Mouse (Mus musculus) left cerebral cortex, postnatal 25 days (tissue): ENCODE results near the gene Gse1. TPM values are rescaled to one million over a fixed set of nuclear protein-coding genes. Genes with fewer than 3 reads are reported as not detected.

Experiments used
- DNase-seq, 2 experiments: peaks; one replicate each; pipeline ENCODE4 v3.0.0; 2022; ENCODE audit warnings: low spot score in 2 of 2, mixed read lengths in 1 of 2
- intact Hi-C: fragments of 180-260 bp; cut with DNase I; formaldehyde crosslinking; loops from one replicate; pipeline ENCODE4 v1.15.1; 2025
- total RNA-seq, 2 experiments: library from RNA; stranded (reverse); gene quantifications; 2 replicates each; pipeline ENCODE4 v1.2.3; 2021

Gene Gse1
- total RNA-seq, 2 experiments from 2014 or later: 74.2 to 79.4 TPM

- DNase-seq: no peak
- intact Hi-C loops: no loop called here
These were observed 62.4 kb downstream of the Gse1 start for GRCm38 (mm10) chr8:120290614-120291013.

- DNase-seq: no peak
- intact Hi-C loops: no loop called here
These were observed 63.4 kb downstream of the Gse1 start for GRCm38 (mm10) chr8:120291650-120292049.

DNA sequence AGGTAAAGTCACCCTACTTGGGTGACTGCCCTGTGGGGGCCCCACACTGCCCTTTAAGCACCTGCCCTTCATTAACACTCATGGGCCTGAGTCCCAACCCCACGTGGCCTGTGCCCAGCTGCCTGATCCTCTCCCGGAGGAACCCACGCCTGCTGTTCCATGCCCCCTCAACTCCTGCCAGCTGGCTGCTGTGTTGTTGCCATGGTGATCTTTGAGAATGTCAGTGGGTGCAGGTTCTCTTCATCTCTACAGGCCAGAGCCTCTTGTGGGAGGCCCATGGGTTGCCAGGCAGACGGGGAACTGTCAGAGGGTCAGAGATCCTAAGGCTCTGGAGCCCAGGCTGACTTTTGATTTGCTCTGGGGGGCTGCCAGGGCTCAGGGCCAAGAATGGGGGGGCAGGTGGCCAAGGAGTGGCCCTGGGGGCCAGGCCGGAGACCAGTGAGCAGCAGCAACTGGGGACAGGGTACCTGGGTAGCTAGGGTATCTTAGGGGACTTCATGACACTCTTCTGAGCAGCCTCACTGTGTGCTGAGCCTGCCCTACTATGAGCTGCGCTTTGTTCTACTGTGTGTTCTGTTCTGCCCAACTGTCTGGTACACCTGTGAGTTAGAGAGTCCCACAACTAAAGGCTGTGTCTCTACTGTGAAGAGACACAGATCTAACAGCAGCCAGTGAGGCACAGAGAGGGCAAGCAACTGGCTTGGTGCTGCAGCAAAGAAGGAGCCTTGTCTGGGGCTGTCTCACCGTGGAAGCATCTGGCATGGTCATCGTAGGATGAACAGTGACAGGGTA lies 64.3 kb downstream of the Gse1 start:
- DNase-seq: peak; percentile 67 to 84
- intact Hi-C loops: no loop called here

DNA sequence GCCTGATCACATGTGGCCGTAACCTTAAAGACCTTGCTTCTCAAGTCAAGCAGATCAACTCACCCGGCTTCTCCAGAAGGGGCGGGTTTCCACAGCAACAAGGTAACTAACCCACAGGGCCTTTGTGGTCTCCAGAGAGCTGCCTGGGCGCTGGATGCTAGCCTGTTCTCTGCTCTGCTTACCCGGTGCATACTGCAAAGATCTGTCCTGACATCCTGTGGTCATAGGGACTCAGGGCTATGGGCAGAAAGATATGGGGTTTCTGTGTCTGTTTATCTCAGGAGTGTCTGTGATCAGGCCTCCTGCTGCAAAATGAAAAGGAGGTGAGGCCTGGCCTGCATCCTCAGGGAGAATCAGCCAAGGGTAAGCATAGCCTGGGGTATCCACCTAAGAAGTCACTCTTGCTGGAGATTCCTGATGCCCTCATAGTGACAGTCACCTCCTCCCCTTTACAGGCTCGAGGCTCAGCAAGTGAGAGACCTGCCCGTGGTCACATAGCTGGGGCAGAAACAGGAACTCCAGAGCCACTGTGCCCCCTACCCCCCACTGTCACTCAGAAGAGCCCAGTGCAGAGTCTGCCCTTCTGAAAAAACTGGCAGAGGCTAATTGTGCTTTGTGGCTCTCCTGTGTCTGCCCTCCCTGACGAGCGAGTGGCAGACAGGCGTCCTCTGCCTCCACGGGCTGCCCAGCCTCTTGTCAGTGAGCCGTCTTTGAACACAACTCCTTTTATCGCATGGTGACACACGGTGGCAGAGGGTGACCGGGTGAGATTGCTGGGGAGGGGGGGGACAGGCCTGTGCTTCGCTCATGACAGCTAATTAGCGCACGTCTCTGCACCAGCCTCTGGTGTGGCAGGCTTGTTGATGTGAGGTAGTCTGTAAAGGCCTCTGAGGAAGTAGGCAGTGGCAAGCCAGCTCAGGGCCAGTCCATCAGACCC lies 65.4 kb downstream of the Gse1 start:
- DNase-seq: no peak
- intact Hi-C loops: no loop called here

- intact Hi-C loops: no loop called here
These were observed 67.0 kb downstream of the Gse1 start for GRCm38 (mm10) chr8:120294982-120295870.

GRCm38 (mm10) chr8:120297000-120297399 lies 68.7 kb downstream of the Gse1 start:
- intact Hi-C loops: no loop called here

More at GRCm38 (mm10) chr8:120294982-120295870, 67.0 kb downstream of the Gse1 start:
- DNase-seq: no peak

DNA sequence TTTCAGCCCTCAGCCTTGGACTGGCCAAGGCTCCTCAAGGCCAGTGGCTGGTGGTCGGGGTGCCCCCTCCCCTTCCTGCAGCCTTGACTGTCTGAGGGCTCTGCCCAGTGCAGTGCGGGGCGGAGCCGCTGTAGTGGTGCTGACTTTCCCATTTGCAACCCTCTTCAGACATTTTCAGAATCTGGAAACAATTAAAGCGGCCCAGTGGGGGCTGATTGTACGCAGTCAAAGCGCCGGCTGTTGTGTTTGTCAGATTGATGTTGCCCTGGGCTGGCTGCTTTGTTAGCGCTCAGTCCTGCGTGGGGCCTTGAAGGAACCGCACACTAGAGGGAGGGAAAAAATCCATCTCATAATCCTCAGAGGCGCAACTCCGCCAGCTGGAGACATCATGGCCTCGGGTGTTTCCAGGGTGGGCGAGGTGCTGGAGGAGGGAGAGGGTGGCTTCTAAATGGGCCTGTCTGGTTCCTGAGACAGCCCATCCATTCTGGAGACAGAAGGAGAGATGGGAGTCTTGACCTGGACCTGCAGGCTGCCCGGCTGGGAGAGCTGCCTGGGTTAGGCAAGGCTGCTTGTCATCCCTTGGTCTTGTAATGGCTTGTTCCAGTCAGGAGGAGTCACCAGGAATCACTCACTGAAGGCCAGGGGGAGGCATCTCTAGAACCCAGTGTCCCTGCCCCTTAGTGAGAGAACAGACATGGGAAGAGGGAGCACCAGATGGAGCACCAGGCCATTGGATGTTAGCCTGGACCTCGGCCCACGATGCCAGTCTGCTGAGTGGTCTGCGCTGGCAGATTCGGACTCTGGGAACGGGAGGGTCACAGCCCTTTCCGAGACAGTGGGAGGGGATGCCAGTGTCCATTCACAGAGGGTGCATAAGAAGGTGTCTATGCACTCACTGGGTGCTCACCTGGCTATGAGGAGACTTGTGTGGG lies 70.6 kb downstream of the Gse1 start:
- intact Hi-C loops: no loop called here
- DNase-seq: no peak

More at GRCm38 (mm10) chr8:120297000-120297399, 68.7 kb downstream of the Gse1 start:
- DNase-seq: no peak

- DNase-seq: peak; percentile 72 to 83
- intact Hi-C loops: loop anchor here (5.0 kb wide), 3 partner anchors 187 to 297 kb away; no protein-coding TSS in a partner anchor
These were observed 72.4 kb downstream of the Gse1 start for GRCm38 (mm10) chr8:120300601-120301141.

DNA sequence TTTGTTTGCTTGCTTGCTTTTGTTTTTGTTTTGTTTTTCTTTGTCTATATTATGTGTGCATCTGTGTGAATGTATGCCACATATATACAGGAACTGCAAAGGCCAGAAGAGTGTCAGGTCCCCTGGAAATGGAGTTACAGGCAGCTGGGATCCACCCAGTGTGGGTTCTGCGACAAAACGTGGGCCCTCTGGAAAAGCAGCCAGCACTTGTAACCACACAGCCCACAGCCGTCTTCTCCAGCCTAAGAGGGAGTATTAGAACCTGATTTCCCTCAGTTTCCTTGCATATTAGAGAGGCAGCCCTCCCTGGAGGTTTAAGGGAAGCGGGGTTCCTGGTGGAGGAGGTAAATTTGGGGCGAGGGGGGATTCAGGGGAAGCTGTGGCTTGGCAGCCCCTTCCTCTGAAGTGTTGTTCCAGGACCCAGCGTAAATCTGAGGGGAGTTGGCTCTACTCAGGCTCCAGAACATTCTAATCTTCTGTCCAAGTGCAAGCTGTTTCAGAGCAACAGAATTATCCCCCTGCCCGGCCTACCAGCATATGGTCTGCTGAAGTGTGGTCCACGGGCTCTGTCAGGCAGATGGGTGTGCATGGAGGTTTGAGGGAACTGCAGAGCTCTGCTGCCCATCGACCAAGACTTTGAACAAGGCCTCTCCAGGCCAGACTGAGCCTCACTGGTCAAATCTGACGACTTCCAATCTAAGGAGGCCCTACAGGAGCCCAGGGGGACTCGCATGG lies 74.9 kb downstream of the Gse1 start:
- intact Hi-C loops: loop anchor here (5.0 kb wide), 3 partner anchors 184 to 294 kb away; no protein-coding TSS in a partner anchor
- peak in 1 of 2 experiments; percentile 68 for DNase-seq

- intact Hi-C loops: loop anchor here (5.0 kb wide), 3 partner anchors 183 to 293 kb away; no protein-coding TSS in a partner anchor
These were observed 75.8 kb downstream of the Gse1 start for GRCm38 (mm10) chr8:120304097-120304496.

DNA sequence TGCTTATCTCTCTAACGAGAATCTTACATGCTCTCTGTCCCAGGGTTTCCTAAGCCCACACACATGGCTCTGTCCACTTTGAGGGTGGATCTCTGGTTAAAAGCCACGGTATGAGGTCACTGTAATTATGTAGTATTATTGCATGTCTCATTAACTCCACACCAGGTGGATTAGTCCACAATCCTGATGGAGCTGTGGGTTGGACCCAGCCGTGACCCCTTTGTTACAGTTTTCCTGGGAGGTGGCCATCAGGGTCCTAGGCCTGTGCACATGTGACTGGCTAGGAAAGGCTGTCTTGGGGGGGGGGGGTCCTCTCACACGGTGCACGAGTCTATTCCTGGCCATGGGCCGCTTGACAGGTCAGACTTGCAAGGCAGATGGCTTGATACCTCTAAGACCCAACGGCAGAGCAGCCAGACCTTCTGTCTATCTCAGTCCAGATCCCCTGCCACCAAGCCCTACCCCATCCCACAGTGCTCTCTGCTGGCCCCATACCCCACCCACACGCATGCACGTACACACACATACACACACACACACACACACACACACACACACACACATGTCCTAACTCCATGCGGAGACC lies 77.6 kb downstream of the Gse1 start:
- DNase-seq: no peak
- intact Hi-C loops: no loop called here

More at GRCm38 (mm10) chr8:120304097-120304496, 75.8 kb downstream of the Gse1 start:
- DNase-seq: no peak

- no peak for DNase-seq
- intact Hi-C loops: no loop called here
These were observed 78.8 kb downstream of the Gse1 start for GRCm38 (mm10) chr8:120307103-120307502.

- DNase-seq: no peak
- intact Hi-C loops: no loop called here
These were observed 79.3 kb downstream of the Gse1 start for GRCm38 (mm10) chr8:120307528-120307927.

DNA sequence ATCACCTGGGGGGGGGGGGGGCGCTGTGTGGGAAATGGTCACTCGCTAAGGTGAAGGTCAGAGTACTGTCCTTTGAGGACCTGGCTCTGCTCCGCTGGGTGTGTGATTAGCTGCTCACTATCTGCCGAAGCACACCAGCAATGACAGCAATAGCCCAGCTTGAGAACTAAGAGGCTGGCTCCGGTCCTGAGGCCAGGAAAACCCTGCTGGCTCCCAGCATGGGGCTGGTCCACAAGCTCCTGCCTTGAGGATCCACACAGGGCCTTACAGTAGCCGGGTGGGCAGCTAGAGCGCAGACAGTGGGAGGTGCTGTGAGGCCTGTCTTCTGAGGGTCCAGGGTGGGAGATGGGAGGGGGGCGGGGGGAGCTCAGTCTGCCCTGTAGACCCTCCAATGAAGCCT lies 79.9 kb downstream of the Gse1 start:
- no peak for DNase-seq
- intact Hi-C loops: no loop called here

- no peak for DNase-seq
- intact Hi-C loops: no loop called here
These were observed 80.3 kb downstream of the Gse1 start for GRCm38 (mm10) chr8:120308553-120308952.

DNA sequence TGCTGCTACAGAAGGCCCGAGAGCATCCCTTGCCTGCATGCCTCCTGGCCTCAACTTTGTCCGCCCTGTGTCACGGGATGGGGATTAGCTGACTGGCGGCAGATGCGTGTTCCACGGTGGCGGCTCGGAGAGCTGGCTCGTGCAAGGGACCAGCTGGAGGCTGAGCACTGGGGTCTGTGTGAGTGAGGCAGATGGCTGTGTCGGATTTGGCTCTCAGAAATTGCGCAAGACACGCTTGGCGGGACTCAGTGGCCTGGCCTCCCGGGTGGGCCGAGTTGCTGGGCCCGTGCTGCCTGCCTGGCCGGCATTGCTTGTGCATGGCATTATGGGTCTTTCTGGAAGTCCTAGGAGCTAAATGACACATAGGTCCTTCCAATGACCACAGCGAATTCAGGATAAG lies 81.1 kb downstream of the Gse1 start:
- intact Hi-C loops: no loop called here
- DNase-seq: peak in 1 of 2 experiments; percentile 60

DNA sequence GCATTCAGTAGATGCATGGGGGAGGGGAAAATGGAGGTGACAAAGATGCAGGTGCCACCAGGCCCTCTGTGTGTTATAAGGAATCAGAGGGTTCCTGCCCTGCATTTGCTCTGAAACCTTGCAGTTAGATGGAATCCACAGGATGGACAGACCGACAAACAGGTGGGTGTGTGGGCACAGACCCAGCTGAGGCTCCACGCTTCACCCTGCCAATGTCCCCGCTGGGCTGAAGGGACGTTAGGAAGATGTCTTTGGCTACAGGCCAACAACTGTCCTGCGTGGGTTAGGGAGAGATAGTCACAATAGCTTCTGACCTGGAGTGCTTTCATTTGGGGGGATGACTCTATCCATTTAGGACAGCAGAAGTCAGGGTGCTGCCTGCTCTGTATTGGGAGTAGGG lies 81.8 kb downstream of the Gse1 start:
- intact Hi-C loops: no loop called here
- DNase-seq: no peak
